Mouse (Mus musculus): ENCODE results near the gene Aplnr. TPM values are rescaled to one million over a fixed set of nuclear protein-coding genes. Genes with fewer than 3 reads are reported as not detected.

Aplnr gene
- polyA plus RNA-seq (2017; shearing (Covaris generic)): not detected

DNA sequence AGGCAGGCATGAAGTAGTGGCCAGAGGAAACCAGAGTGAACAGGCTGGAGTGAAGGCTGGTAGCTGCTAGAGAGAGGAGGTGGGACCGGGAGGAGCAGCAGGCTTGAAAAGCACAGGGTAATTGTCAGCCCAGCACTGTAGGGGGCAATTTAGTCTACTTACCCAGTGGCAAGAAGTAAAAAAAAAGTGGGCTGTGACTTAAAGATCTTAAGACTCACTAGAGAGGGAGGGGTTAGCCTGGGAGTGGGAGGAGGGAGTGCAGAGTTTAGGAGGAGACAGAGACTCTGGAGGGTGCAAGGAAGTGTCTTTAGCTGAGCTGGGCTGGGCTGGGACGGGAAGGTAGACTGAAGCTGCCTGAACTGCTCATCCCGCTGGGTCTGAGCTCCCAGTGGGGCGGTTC lies at the start of gene Aplnr:
TSS of gene Aplnr (plus strand) at position 137 of the 400 bp plus-strand sequence.

Other genes with a start within 250 kb of the Aplnr start
- not detected for gene Rtn4rl2, start 249.5 kb upstream of the Aplnr start, polyA plus RNA-seq (2017; shearing (Covaris generic))
- 6.5 TPM for gene Slc43a3, start 199.6 kb upstream of the Aplnr start, polyA plus RNA-seq (2017; shearing (Covaris generic))
- gene Prg2, start 155.8 kb upstream of the Aplnr start, polyA plus RNA-seq (2017; shearing (Covaris generic)): not detected
- 0.26 TPM for gene Prg3, start 148.0 kb upstream of the Aplnr start, polyA plus RNA-seq (2017; shearing (Covaris generic))
- 203 TPM for gene Ssrp1, start 99.0 kb upstream of the Aplnr start, polyA plus RNA-seq (2017; shearing (Covaris generic))
- gene P2rx3, start 98.8 kb upstream of the Aplnr start, polyA plus RNA-seq (2017; shearing (Covaris generic)): 0.55 TPM
- 17.8 TPM for gene Tnks1bp1, start 88.2 kb upstream of the Aplnr start, polyA plus RNA-seq (2017; shearing (Covaris generic))
- gene Lrrc55, start 61.0 kb downstream of the Aplnr start, polyA plus RNA-seq (2017; shearing (Covaris generic)): not detected
- not detected for gene Olfr987, start 203.1 kb downstream of the Aplnr start, polyA plus RNA-seq (2017; shearing (Covaris generic))
- gene Olfr988, start 227.0 kb downstream of the Aplnr start, polyA plus RNA-seq (2017; shearing (Covaris generic)): not detected